Mouse (Mus musculus) stomach, embryonic 16.5 days (tissue): ENCODE results near the gene Map3k11. TPM values are rescaled to one million over a fixed set of nuclear protein-coding genes. Genes with fewer than 3 reads are reported as not detected.
A peak's percentile ranks its signal among the peaks of the same experiment; 100 is the strongest.

Experiments
- ATAC-seq: fragments of 200-750 bp; cut with Nextera tagmentation; 2 replicates; pipeline ENCODE4 v1.8.0; 2017; ENCODE audit warnings: moderate number of reproducible peaks, moderate TSS enrichment; ENCODE audit not compliant: insufficient read depth, low FRiP score
- H3K27ac ChIP-seq: fragments of 300-500 bp; sonication (generic); 2 replicates; pipeline ENCODE4 v1.5.1; 2014; ENCODE audit warnings: low read length
- H3K27me3 ChIP-seq: fragments of 300-500 bp; sonication (generic); 2 replicates; pipeline ENCODE4 v1.6.1; 2014; ENCODE audit warnings: low read length, control low read depth, mixed read lengths; ENCODE audit not compliant: control insufficient read depth, insufficient read depth
- H3K36me3 ChIP-seq: fragments of 300-500 bp; sonication (generic); 2 replicates; pipeline ENCODE4 v1.6.1; 2014; ENCODE audit warnings: low read length; ENCODE audit not compliant: control insufficient read depth, insufficient read depth
- H3K4me1 ChIP-seq: fragments of 300-500 bp; sonication (generic); 2 replicates; pipeline ENCODE4 v1.6.1; 2014; ENCODE audit warnings: low read length, control low read depth, mixed read lengths; ENCODE audit not compliant: control insufficient read depth, insufficient read depth
- H3K4me2 ChIP-seq: fragments of 300-500 bp; sonication (generic); 2 replicates; pipeline ENCODE4 v1.6.1; 2014; ENCODE audit warnings: low read depth, low read length, mixed read lengths
- H3K4me3 ChIP-seq: fragments of 300-500 bp; sonication (generic); replicated peaks from 2 replicates; pipeline ENCODE4 v1.5.1; 2014; ENCODE audit warnings: mild to moderate bottlenecking, low read length
- H3K9ac ChIP-seq: fragments of 300-500 bp; sonication (generic); 2 replicates; pipeline ENCODE4 v1.6.1; 2014; ENCODE audit warnings: low read length
- H3K9me3 ChIP-seq: fragments of 300-500 bp; sonication (generic); replicated peaks from 2 replicates; pipeline ENCODE4 v1.6.1; 2016; ENCODE audit warnings: low read length, control low read depth; ENCODE audit not compliant: control insufficient read depth
- WGBS: fragments of 180-500 bp; shearing (Covaris S2); extraction: QIAGEN DNeasy Blood & Tissue Kit; methylation state at CpG from one replicate; pipeline ENCODE4 v1.1.7; 2014; 5-methylcytosine and 5-hydroxymethylcytosine counted together
- polyA plus RNA-seq: library from polyadenylated mRNA; unstranded; fragments of >200 nt; fragmentation: Nextera tagmentation; extraction: Ambion mirVana; gene quantifications from 2 replicates; pipeline ENCODE4 v1.2.1, GENCODE M21; 2015

Map3k11 gene
- polyA plus RNA-seq, 1 experiment from 2014 or later: 20.0 TPM

DNA sequence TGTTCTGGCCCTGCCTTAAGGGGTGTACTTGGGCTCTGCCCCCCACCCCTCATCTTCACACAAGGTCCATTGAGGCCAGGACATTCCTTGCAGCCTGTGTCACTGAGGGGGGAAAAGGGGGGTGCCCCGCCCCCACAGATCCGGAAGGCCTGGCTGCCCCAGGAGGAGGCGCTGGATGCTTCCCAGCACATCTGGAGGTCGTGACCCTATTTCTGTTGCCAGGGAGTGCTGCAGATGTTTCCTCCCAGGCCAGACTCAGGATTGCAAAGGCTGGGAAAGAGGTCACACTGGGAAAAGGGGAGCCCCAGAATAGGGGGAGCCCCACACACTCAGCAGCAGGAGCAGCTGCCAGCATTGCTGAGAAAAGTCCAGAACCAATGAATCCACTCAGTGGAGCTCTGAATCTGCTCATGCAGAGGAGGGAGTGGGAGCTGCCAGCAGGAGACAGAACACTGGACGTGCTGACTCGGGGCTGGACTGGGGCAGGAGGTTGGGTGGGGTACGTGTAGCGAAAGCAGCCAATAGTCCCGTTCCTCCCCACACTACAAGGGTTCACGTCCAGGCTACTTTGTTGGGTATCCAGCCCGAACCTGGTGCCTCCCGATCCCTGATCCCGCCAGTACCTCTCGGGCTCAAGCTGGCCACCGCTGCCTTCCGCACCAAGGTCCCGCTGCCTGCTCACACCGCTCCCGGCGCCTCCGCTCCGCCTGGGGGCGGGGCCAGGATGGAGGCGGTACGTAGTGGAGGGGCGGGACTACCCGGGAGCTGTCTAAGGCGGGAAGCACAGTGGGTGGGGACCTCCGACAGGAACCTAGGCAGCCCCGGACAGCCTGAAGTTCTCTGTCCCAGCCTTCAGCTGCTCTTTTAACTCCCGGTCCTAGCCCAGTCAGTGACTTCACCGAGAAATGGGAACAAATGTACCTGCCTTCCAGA lies 25.3 kb upstream of the Map3k11 start, which contains the start of gene Sipa1:
Gene Sipa1, minus strand, starts transcription at position 727 of the 933 bp plus-strand sequence.
- Histone ChIP-seq H3K4me2 (peak within 1 kb of the TSS; percentile 77), H3K4me3 (peak within 1 kb of the TSS; percentile 65), H3K27me3 (no peaks in the 10 kb centered on the region), H3K4me1 (peaks cover 22% of the 10 kb centered on the region), H3K36me3 (no peaks in the 10 kb centered on the region), H3K9me3 (no peaks in the 10 kb centered on the region), H3K27ac (peak within 1 kb of the TSS; percentile 91), H3K9ac (peak within 1 kb of the TSS; percentile 76)
- peak; percentile 95 for ATAC-seq
- WGBS: under 1% methylated on average over 32 of the region's 32 CpGs

- Histone ChIP-seq H3K9ac (peak overlapping the region; percentile 51; the same call in 1 of the 2 replicates), H3K4me2 (no peak overlapping the region), H3K4me1 (peaks cover 22% of the 10 kb centered on the region), H3K9me3 (no peaks in the 10 kb centered on the region), H3K4me3 (no peak overlapping the region), H3K36me3 (0 out of 2 replicates have a peak, but pooled peaks cover under 1% of the 10 kb centered on the region), H3K27me3 (no peaks in the 10 kb centered on the region), H3K27ac (no peak overlapping the region)
- no peak for ATAC-seq
- WGBS: 91% methylated on average over 10 of the region's 10 CpGs
These were observed 23.8 kb upstream of the Map3k11 start for GRCm38 (mm10) chr19:5664669-5665257.

- no peak overlapping the region for H3K4me2 ChIP-seq
- 75% methylated on average over 15 of the region's 15 CpGs for WGBS
These were observed 23.1 kb upstream of the Map3k11 start for GRCm38 (mm10) chr19:5665465-5665864.

GRCm38 (mm10) chr19:5666386-5666785 lies 22.2 kb upstream of the Map3k11 start:
- no peak overlapping the region for H3K27ac ChIP-seq
- no peak overlapping the region for H3K9ac ChIP-seq
- no peaks in the 10 kb centered on the region for H3K9me3 ChIP-seq
- 90% methylated on average over 18 of the region's 18 CpGs for WGBS
- no peaks in the 10 kb centered on the region for H3K27me3 ChIP-seq
- H3K4me1 ChIP-seq: peaks cover 19% of the 10 kb centered on the region
- ATAC-seq: no peak
- H3K4me2 ChIP-seq: no peak overlapping the region
- 0 out of 2 replicates have a peak, but pooled peaks cover 4% of the 10 kb centered on the region for H3K36me3 ChIP-seq
- no peak overlapping the region for H3K4me3 ChIP-seq

More at GRCm38 (mm10) chr19:5665465-5665864, 23.1 kb upstream of the Map3k11 start:
- Histone ChIP-seq H3K9me3 (no peaks in the 10 kb centered on the region), H3K4me1 (peaks cover 22% of the 10 kb centered on the region), H3K9ac (no peak overlapping the region), H3K36me3 (0 out of 2 replicates have a peak, but pooled peaks cover 4% of the 10 kb centered on the region), H3K27ac (no peak overlapping the region), H3K4me3 (no peak overlapping the region), H3K27me3 (no peaks in the 10 kb centered on the region)
- no peak for ATAC-seq

GRCm38 (mm10) chr19:5668372-5668771 lies 20.2 kb upstream of the Map3k11 start:
- ATAC-seq: no peak

DNA sequence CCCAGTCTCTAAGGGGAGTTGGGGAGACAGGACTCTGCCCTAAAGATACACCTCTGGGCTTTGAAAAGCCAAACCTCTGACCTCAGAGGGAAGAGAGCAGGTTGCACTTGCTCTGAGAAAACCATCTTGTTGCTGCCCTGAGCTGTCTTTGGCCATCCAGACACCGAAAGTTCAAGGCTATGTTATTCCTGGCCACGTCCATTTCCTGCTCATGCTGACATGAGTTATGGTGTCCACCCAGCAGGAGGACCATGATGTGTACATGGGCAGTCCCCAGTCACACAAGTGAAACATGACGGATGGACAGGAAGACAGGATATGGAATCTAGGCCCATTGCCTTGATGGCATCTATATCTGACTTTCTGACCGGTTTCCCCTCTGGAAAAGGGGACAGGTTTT lies 8.1 kb upstream of the Map3k11 start:
- H3K9ac ChIP-seq: no peak overlapping the region
- 85% methylated on average over 4 of the region's 4 CpGs for WGBS
- no peaks in the 10 kb centered on the region for H3K4me1 ChIP-seq
- no peaks in the 10 kb centered on the region for H3K27me3 ChIP-seq
- H3K27ac ChIP-seq: no peak overlapping the region
- no peak overlapping the region for H3K4me3 ChIP-seq
- H3K4me2 ChIP-seq: no peak overlapping the region
- ATAC-seq: no peak
- peaks cover 13% of the 10 kb centered on the region for H3K36me3 ChIP-seq
- H3K9me3 ChIP-seq: no peaks in the 10 kb centered on the region

More at GRCm38 (mm10) chr19:5668372-5668771, 20.2 kb upstream of the Map3k11 start:
- Histone ChIP-seq H3K36me3 (0 out of 2 replicates have a peak, but pooled peaks cover 9% of the 10 kb centered on the region), H3K27ac (no peak overlapping the region), H3K4me1 (peaks cover 6% of the 10 kb centered on the region), H3K4me2 (no peak overlapping the region), H3K27me3 (no peaks in the 10 kb centered on the region), H3K4me3 (no peak overlapping the region), H3K9ac (no peak overlapping the region), H3K9me3 (no peaks in the 10 kb centered on the region)
- 85% methylated on average over 4 of the region's 4 CpGs for WGBS

- H3K4me1 ChIP-seq: peaks cover 9% of the 10 kb centered on the region
- H3K9me3 ChIP-seq: no peaks in the 10 kb centered on the region
- ATAC-seq: no peak
- no peak overlapping the region for H3K27ac ChIP-seq
- no peak overlapping the region for H3K4me3 ChIP-seq
- 88% methylated on average over 12 of the region's 12 CpGs for WGBS
- H3K9ac ChIP-seq: no peak overlapping the region
- peaks cover 17% of the 10 kb centered on the region for H3K36me3 ChIP-seq
- H3K4me2 ChIP-seq: no peak overlapping the region
- no peaks in the 10 kb centered on the region for H3K27me3 ChIP-seq
These were observed 4.3 kb upstream of the Map3k11 start for GRCm38 (mm10) chr19:5684236-5684635.

DNA sequence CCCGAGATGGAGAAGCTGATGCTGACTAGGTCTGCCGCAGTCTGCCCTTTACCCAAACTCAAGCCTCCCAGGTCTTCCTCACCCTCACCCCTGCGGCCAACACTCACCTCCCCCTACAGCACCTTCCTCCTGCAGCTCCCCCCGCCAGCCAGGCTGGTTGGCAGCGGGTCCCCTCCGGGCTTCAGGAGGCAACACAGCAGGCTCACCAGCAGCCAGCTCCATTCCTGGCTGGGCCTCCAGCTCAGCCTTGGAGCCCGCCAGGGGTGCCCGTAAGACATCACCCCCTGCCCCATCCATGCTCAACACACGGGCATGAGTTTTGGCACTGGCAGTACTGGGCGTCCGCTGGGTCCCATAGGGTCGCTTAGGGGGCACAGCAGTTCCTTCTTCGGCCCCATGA lies 3.6 kb upstream of the Map3k11 start:
- H3K9me3 ChIP-seq: no peaks in the 10 kb centered on the region
- ATAC-seq: no peak
- no peak overlapping the region for H3K4me2 ChIP-seq
- H3K27me3 ChIP-seq: no peaks in the 10 kb centered on the region
- H3K9ac ChIP-seq: no peak overlapping the region
- H3K27ac ChIP-seq: no peak overlapping the region
- H3K4me1 ChIP-seq: peaks cover 9% of the 10 kb centered on the region
- 92% methylated on average over 13 of the region's 13 CpGs for WGBS
- no peak overlapping the region for H3K4me3 ChIP-seq
- peaks cover 15% of the 10 kb centered on the region for H3K36me3 ChIP-seq

DNA sequence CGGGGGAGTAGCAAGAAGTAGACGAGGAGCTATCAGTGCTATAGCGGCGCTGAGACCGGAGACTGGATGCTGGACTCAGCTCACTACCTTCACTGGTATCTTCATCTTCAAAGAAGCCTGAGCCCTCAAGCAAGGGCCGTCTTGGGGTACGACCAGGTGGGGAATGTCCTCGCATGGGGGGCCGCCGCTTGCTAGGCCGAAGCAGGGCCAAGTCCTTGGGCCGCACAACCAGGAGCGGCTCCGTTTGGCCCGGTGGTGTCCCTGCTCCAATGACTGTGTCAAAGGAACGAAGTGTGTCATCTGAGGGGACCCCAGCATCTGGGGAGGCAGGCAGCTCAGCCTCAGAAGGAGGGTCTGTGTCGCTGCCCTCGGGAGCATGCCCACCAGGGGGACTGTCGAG lies 3.1 kb upstream of the Map3k11 start:
- H3K9ac ChIP-seq: no peak overlapping the region
- WGBS: 94% methylated on average over 19 of the region's 19 CpGs

More for the DNA sequence above, 3.1 kb upstream of the Map3k11 start:
- Histone ChIP-seq H3K27ac (no peak overlapping the region), H3K4me1 (peaks cover 11% of the 10 kb centered on the region), H3K27me3 (no peaks in the 10 kb centered on the region), H3K4me3 (no peak overlapping the region), H3K36me3 (peaks cover 15% of the 10 kb centered on the region), H3K4me2 (no peak overlapping the region), H3K9me3 (no peaks in the 10 kb centered on the region)
- no peak for ATAC-seq
